ENCODE assay signal across 20 mouse cellular contexts in genomic region chr14:103509544-103509943, GRCm38 (mm10). TPM values are rescaled to one million over a fixed set of nuclear protein-coding genes. Genes with fewer than 3 reads are reported as not detected.
"Had no signal": no experiment of that assay in that cellular context is flagged by ENCODE, and none has a peak within 500 bp of the region (broad histone marks: within the 10 kb centered on the region; RNA-seq: fewer than 3 reads in every experiment).

No protein-coding gene starts in this region.

- H3K27me3 ChIP-seq: kidney, embryonic 15.5 days; limb, embryonic 12.5 days; limb, embryonic 15.5 days had no signal

- H3K36me3 ChIP-seq: kidney, embryonic 15.5 days; limb, embryonic 12.5 days; limb, embryonic 15.5 days had no signal

- H3K4me2 ChIP-seq: kidney, embryonic 15.5 days; limb, embryonic 12.5 days; limb, embryonic 15.5 days; liver, embryonic 11.5 days; midbrain, embryonic 11.5 days had no signal

- H3K9me3 ChIP-seq: kidney, embryonic 15.5 days; limb, embryonic 12.5 days; limb, embryonic 15.5 days had no signal

- H3K9ac ChIP-seq: kidney, embryonic 15.5 days; limb, embryonic 12.5 days; limb, embryonic 15.5 days; liver, embryonic 14.5 days; liver, postnatal 0 days had no signal

- ATAC-seq: intestine, postnatal 0 days; liver, postnatal 0 days had no signal

- H3K4me3 ChIP-seq: kidney, embryonic 15.5 days; limb, embryonic 12.5 days; limb, embryonic 15.5 days had no signal

- DNase-seq: kidney, adult 2 months; kidney, postnatal 10 days; kidney, postnatal 4 days; left cerebral cortex, postnatal 4 days; liver, postnatal 0 days; midbrain, embryonic 14.5 days; right cerebral cortex, adult 18-20 months; right cerebral cortex, postnatal 14 days; right cerebral cortex, postnatal 4 days; thymus, postnatal 4 days had no signal

- H3K27ac ChIP-seq: kidney, embryonic 15.5 days; limb, embryonic 12.5 days; limb, embryonic 15.5 days; liver, embryonic 14.5 days had no signal

RNA-seq across cellular contexts. Expression of gene Scel, which starts 3.6 kb away (rescaled TPM):
- total RNA-seq: megakaryocyte progenitor cell, adult 5-6 weeks; megakaryocyte-erythroid progenitor cell, adult 5-6 weeks; midbrain, postnatal 0 days had no signal
- polyA plus RNA-seq: liver, postnatal 0 days had no signal
